Mouse (Mus musculus) ES-Bruce4 (cell line): ENCODE measurements around the gene Wdr4. TPM values are rescaled to one million over a fixed set of nuclear protein-coding genes. Genes with fewer than 3 reads are reported as not detected.

Experiments
- H3K27ac ChIP-seq: 2 replicates; pipeline ENCODE4 v1.5.1; 2012; ENCODE audit warnings: low read length, inconsistent platforms; ENCODE audit not compliant: insufficient read depth
- H3K27me3 ChIP-seq: 2 replicates; pipeline ENCODE4 v1.6.1; 2012; ENCODE audit warnings: mild to moderate bottlenecking, low read length, inconsistent platforms; ENCODE audit not compliant: control insufficient read depth, poor library complexity, insufficient read depth, severe bottlenecking
- H3K36me3 ChIP-seq: 2 replicates; pipeline ENCODE4 v1.6.1; 2012; ENCODE audit warnings: inconsistent platforms, mild to moderate bottlenecking, low read length, moderate library complexity; ENCODE audit not compliant: control insufficient read depth, poor library complexity, insufficient read depth, severe bottlenecking
- H3K4me1 ChIP-seq: one replicate; pipeline ENCODE4 v1.8.1; 2011; ENCODE audit warnings: low read length; ENCODE audit not compliant: control insufficient read depth, insufficient read depth
- H3K4me3 ChIP-seq: 2 replicates; pipeline ENCODE4 v1.5.1; 2011; ENCODE audit warnings: low read depth, mild to moderate bottlenecking, low read length
- H3K9ac ChIP-seq: 2 replicates; pipeline ENCODE4 v1.6.1; 2012; ENCODE audit warnings: low read depth, mild to moderate bottlenecking, inconsistent platforms; ENCODE audit not compliant: poor library complexity, severe bottlenecking
- H3K9me3 ChIP-seq: replicated peaks from 2 replicates; pipeline ENCODE4 v1.6.1; 2012; ENCODE audit warnings: mild to moderate bottlenecking, low read length, inconsistent platforms; ENCODE audit not compliant: control insufficient read depth, poor library complexity, insufficient read depth, severe bottlenecking
- CTCF ChIP-seq: IDR thresholded peaks from one replicate; pipeline ENCODE4 v1.8.1; 2011; ENCODE audit warnings: low read depth, low read length
- EP300 ChIP-seq: IDR thresholded peaks from 2 replicates; pipeline ENCODE4 v1.6.1; 2011; ENCODE audit warnings: low read depth, low read length; ENCODE audit not compliant: insufficient read depth
- POLR2A ChIP-seq: IDR thresholded peaks from one replicate; pipeline ENCODE4 v1.8.1; 2011; ENCODE audit warnings: low read length; ENCODE audit not compliant: insufficient read depth
- polyA plus RNA-seq: library from polyadenylated mRNA; stranded (reverse); fragments of >200 nt; gene quantifications from 2 replicates; pipeline ENCODE4 v1.2.4, GENCODE M21; 2011; ENCODE audit warnings: low read depth; ENCODE audit not compliant: missing spikeins, insufficient read depth, insufficient read length

Wdr4 gene
- polyA plus RNA-seq, 1 experiment: 25.0 TPM

- no peaks in the 10 kb centered on the region for H3K27me3 ChIP-seq
- no peaks in the 10 kb centered on the region for H3K9me3 ChIP-seq
- H3K4me1 ChIP-seq: no peaks in the 10 kb centered on the region
- no peak overlapping the region for H3K9ac ChIP-seq
- no peak overlapping the region for H3K27ac ChIP-seq
- no peak for TF ChIP-seq POLR2A
- TF ChIP-seq EP300: peak; percentile 75
- peaks cover 2% of the 10 kb centered on the region; the same call in 1 of the 2 replicates for H3K36me3 ChIP-seq
- H3K4me3 ChIP-seq: no peak overlapping the region
These were observed 6.0 kb upstream of the Wdr4 start for GRCm38 (mm10) chr17:31525816-31526215.

- no peak for TF ChIP-seq CTCF
- TF ChIP-seq EP300: no peak
- no peak for TF ChIP-seq POLR2A
- Histone ChIP-seq H3K27ac (peak overlapping the region; percentile 12; the same call in 1 of the 2 replicates), H3K36me3 (peaks cover 2% of the 10 kb centered on the region; the same call in 1 of the 2 replicates), H3K27me3 (no peaks in the 10 kb centered on the region), H3K9me3 (no peaks in the 10 kb centered on the region), H3K4me1 (no peaks in the 10 kb centered on the region), H3K9ac (no peak overlapping the region), H3K4me3 (no peak overlapping the region)
These were observed 5.3 kb upstream of the Wdr4 start for GRCm38 (mm10) chr17:31525114-31525513.

GRCm38 (mm10) chr17:31521948-31522347, 2.2 kb upstream of the Wdr4 start:
- Histone ChIP-seq H3K9ac (no peak overlapping the region), H3K4me3 (no peak overlapping the region), H3K9me3 (no peaks in the 10 kb centered on the region), H3K27me3 (no peaks in the 10 kb centered on the region), H3K27ac (no peak overlapping the region), H3K36me3 (peaks cover 2% of the 10 kb centered on the region; the same call in 1 of the 2 replicates), H3K4me1 (no peaks in the 10 kb centered on the region)
- TF ChIP-seq CTCF (no peak), POLR2A (no peak), EP300 (no peak)

GRCm38 (mm10) chr17:31520895-31521294, 1.1 kb upstream of the Wdr4 start:
- H3K4me3 ChIP-seq: peak overlapping the region; percentile 81
- H3K27me3 ChIP-seq: no peaks in the 10 kb centered on the region
- peaks cover 2% of the 10 kb centered on the region; the same call in 1 of the 2 replicates for H3K36me3 ChIP-seq
- H3K9me3 ChIP-seq: no peaks in the 10 kb centered on the region
- peak overlapping the region; percentile 40; the same call in 1 of the 2 replicates for H3K9ac ChIP-seq
- H3K27ac ChIP-seq: no peak overlapping the region
- TF ChIP-seq POLR2A: no peak
- TF ChIP-seq EP300: no peak
- TF ChIP-seq CTCF: no peak
- H3K4me1 ChIP-seq: no peaks in the 10 kb centered on the region

- no peak overlapping the region for H3K27ac ChIP-seq
- H3K9ac ChIP-seq: no peak overlapping the region
- H3K36me3 ChIP-seq: peaks cover 2% of the 10 kb centered on the region; the same call in 1 of the 2 replicates
- no peak for TF ChIP-seq POLR2A
- no peak for TF ChIP-seq EP300
- no peak for TF ChIP-seq CTCF
- no peaks in the 10 kb centered on the region for H3K27me3 ChIP-seq
- H3K4me3 ChIP-seq: peak overlapping the region; percentile 70
- H3K4me1 ChIP-seq: no peaks in the 10 kb centered on the region
- no peaks in the 10 kb centered on the region for H3K9me3 ChIP-seq
These were observed 335 bp downstream of the Wdr4 start for GRCm38 (mm10) chr17:31519344-31519945.

- no peak for TF ChIP-seq EP300
- no peak for TF ChIP-seq CTCF
- TF ChIP-seq POLR2A: no peak
- Histone ChIP-seq H3K36me3 (peaks cover 4% of the 10 kb centered on the region), H3K27me3 (no peaks in the 10 kb centered on the region), H3K9me3 (no peaks in the 10 kb centered on the region), H3K27ac (no peak overlapping the region), H3K4me1 (no peaks in the 10 kb centered on the region), H3K9ac (no peak overlapping the region), H3K4me3 (no peak overlapping the region)
These were observed 5.1 kb downstream of the Wdr4 start for GRCm38 (mm10) chr17:31514696-31515095.
